33 mouse cellular contexts compared by ENCODE assay signal in genomic region chr3:107941261-107941660, GRCm38 (mm10). TPM values are rescaled to one million over a fixed set of nuclear protein-coding genes. Genes with fewer than 3 reads are reported as not detected.
DNase-seq lines count a peak whose midpoint lies in the region; ATAC-seq and TF ChIP-seq lines count a peak whose summit lies in the region.
"Had no signal": no experiment of that assay in that cellular context is flagged by ENCODE, and none has a peak within 500 bp of the region (broad histone marks: within the 10 kb centered on the region; RNA-seq: fewer than 3 reads in every experiment).

No protein-coding gene starts in this region.

- no peaks in the 10 kb centered on the region for H3K27me3 ChIP-seq in hindbrain, postnatal 0 days (ENCODE audit: insufficient read depth, low read length)
- H3K27me3 ChIP-seq in hindbrain, embryonic 13.5 days = no peaks in the 10 kb centered on the region
- no peaks in the 10 kb centered on the region for H3K27me3 ChIP-seq in midbrain, embryonic 14.5 days (ENCODE audit: control insufficient read depth, insufficient read depth, low read length)
- H3K27me3 ChIP-seq in midbrain, embryonic 16.5 days (ENCODE audit: control insufficient read depth, insufficient read depth, low read depth, low read length) = no peaks in the 10 kb centered on the region
- H3K27me3 ChIP-seq: forebrain, embryonic 12.5 days; heart, embryonic 15.5 days; limb, embryonic 12.5 days; liver, embryonic 15.5 days had no signal

- no peak overlapping the region for H3K4me2 ChIP-seq in hindbrain, postnatal 0 days (ENCODE audit: low read depth, low read length)
- no peak overlapping the region for H3K4me2 ChIP-seq in hindbrain, embryonic 13.5 days
- H3K4me2 ChIP-seq in midbrain, embryonic 14.5 days (ENCODE audit: low read length) = no peak overlapping the region
- no peak overlapping the region for H3K4me2 ChIP-seq in midbrain, embryonic 16.5 days (ENCODE audit: low read length)
- H3K4me2 ChIP-seq: forebrain, embryonic 12.5 days; heart, embryonic 15.5 days; hindbrain, embryonic 12.5 days; limb, embryonic 12.5 days; liver, embryonic 15.5 days; lung, embryonic 14.5 days had no signal

- no peak overlapping the region for H3K27ac ChIP-seq in hindbrain, postnatal 0 days
- H3K27ac ChIP-seq in hindbrain, embryonic 13.5 days = no peak overlapping the region
- H3K27ac ChIP-seq in midbrain, embryonic 14.5 days (replicated peaks; ENCODE audit: low read depth, low read length) = no peak overlapping the region
- no peak overlapping the region for H3K27ac ChIP-seq in midbrain, embryonic 16.5 days (ENCODE audit: low read length)
- H3K27ac ChIP-seq: forebrain, embryonic 12.5 days; heart, embryonic 15.5 days; hindbrain, embryonic 12.5 days; limb, embryonic 12.5 days; liver, embryonic 15.5 days; stomach, postnatal 0 days had no signal

- no peak for TF ChIP-seq POLR2A in brain, embryonic 14.5 days (IDR thresholded peaks at IDR 0.05; ENCODE audit: borderline replicate concordance, extremely low read depth, insufficient read depth, insufficient read length, poor library complexity, severe bottlenecking)

- DNase-seq in hindbrain, postnatal 0 days (ENCODE audit: low spot score) = peak; percentile 58
- DNase-seq in midbrain, embryonic 14.5 days = peak; percentile 26
- peak; percentile 24 for DNase-seq in MN1 (ENCODE audit: low spot score)
- DNase-seq in brain, embryonic 14.5 days (ENCODE audit: low read depth) = peak; percentile 37
- DNase-seq: adrenal gland, postnatal 36 days; cerebellum, adult 9-11 months; gastrocnemius, postnatal 10 days; heart, postnatal 36 days; kidney, adult 9 months; kidney, postnatal 10 days; lung, embryonic 14.5 days; lung, postnatal 14 days; right cerebral cortex, postnatal 4 days; thymus, postnatal 4 days had no signal

- H3K4me3 ChIP-seq in hindbrain, postnatal 0 days (ENCODE audit: low read length) = no peak overlapping the region
- H3K4me3 ChIP-seq in hindbrain, embryonic 13.5 days = no peak overlapping the region
- no peak overlapping the region for H3K4me3 ChIP-seq in midbrain, embryonic 14.5 days (replicated peaks; ENCODE audit: low read depth, low read length)
- H3K4me3 ChIP-seq in midbrain, embryonic 16.5 days (ENCODE audit: low read depth, low read length) = no peak overlapping the region
- H3K4me3 ChIP-seq: erythroblast, embryonic 14.5 days; forebrain, embryonic 12.5 days; heart, embryonic 15.5 days; hindbrain, embryonic 12.5 days; limb, embryonic 12.5 days; liver, embryonic 15.5 days had no signal

- ATAC-seq in hindbrain, postnatal 0 days = no peak
- no peak for ATAC-seq in hindbrain, embryonic 13.5 days (ENCODE audit: low FRiP score)
- no peak for ATAC-seq in midbrain, embryonic 14.5 days (ENCODE audit: low FRiP score, low TSS enrichment)
- no peak for ATAC-seq in midbrain, embryonic 16.5 days
- ATAC-seq in frontal cortex, adult (ENCODE audit: low TSS enrichment) = no peak
- ATAC-seq: CD4-positive, CD25-positive, alpha-beta regulatory T cell, adult 4 months; forebrain, postnatal 0 days; intestine, postnatal 0 days had no signal

- WGBS in hindbrain, postnatal 0 days = 43% methylated on average over 4 of the region's 4 CpGs
- WGBS in hindbrain, embryonic 13.5 days = 60% methylated on average over 4 of the region's 4 CpGs
- 66% methylated on average over 4 of the region's 4 CpGs for WGBS in midbrain, embryonic 14.5 days
- 61% methylated on average over 4 of the region's 4 CpGs for WGBS in midbrain, embryonic 16.5 days

- no peak overlapping the region for H3K9ac ChIP-seq in hindbrain, postnatal 0 days (replicated peaks; ENCODE audit: low read length)
- H3K9ac ChIP-seq in hindbrain, embryonic 13.5 days = no peak overlapping the region
- H3K9ac ChIP-seq in midbrain, embryonic 14.5 days (replicated peaks; ENCODE audit: low read length) = no peak overlapping the region
- no peak overlapping the region for H3K9ac ChIP-seq in midbrain, embryonic 16.5 days (ENCODE audit: low read depth, low read length)
- H3K9ac ChIP-seq: forebrain, embryonic 12.5 days; forebrain, postnatal 0 days; heart, embryonic 15.5 days; hindbrain, embryonic 12.5 days; limb, embryonic 12.5 days; liver, embryonic 15.5 days; lung, embryonic 14.5 days had no signal

- no peaks in the 10 kb centered on the region for H3K36me3 ChIP-seq in hindbrain, postnatal 0 days (ENCODE audit: insufficient read depth, low read length)
- H3K36me3 ChIP-seq in hindbrain, embryonic 13.5 days = no peaks in the 10 kb centered on the region
- H3K36me3 ChIP-seq in midbrain, embryonic 14.5 days (ENCODE audit: control insufficient read depth, insufficient read depth, low read length) = no peaks in the 10 kb centered on the region
- no peaks in the 10 kb centered on the region for H3K36me3 ChIP-seq in midbrain, embryonic 16.5 days (ENCODE audit: control insufficient read depth, insufficient read depth, low read length)
- H3K36me3 ChIP-seq: forebrain, embryonic 12.5 days; heart, embryonic 15.5 days; hindbrain, embryonic 12.5 days; limb, embryonic 12.5 days; liver, embryonic 15.5 days had no signal

- peaks cover 8% of the 10 kb centered on the region for H3K4me1 ChIP-seq in hindbrain, postnatal 0 days (ENCODE audit: insufficient read depth, low read length)
- H3K4me1 ChIP-seq in hindbrain, embryonic 13.5 days (replicated peaks) = peaks cover 32% of the 10 kb centered on the region
- H3K4me1 ChIP-seq in midbrain, embryonic 14.5 days (ENCODE audit: control insufficient read depth, insufficient read depth, low read length) = 0 out of 2 replicates have a peak, but pooled peaks cover 4% of the 10 kb centered on the region
- H3K4me1 ChIP-seq in midbrain, embryonic 16.5 days (ENCODE audit: control insufficient read depth, insufficient read depth, low read length) = peaks cover 16% of the 10 kb centered on the region; the same call in 1 of the 2 replicates

- no peak for TF ChIP-seq CTCF in hindbrain, postnatal 0 days (IDR thresholded peaks at IDR 0.05; ENCODE audit: low read depth)
- no peak for TF ChIP-seq CTCF in brain, embryonic 14.5 days (IDR thresholded peaks at IDR 0.05; ENCODE audit: borderline replicate concordance, extremely low read depth, insufficient read depth, insufficient read length)

- H3K9me3 ChIP-seq in hindbrain, postnatal 0 days (ENCODE audit: low read length) = no peaks in the 10 kb centered on the region
- H3K9me3 ChIP-seq in hindbrain, embryonic 13.5 days = no peaks in the 10 kb centered on the region
- H3K9me3 ChIP-seq in midbrain, embryonic 14.5 days (ENCODE audit: control insufficient read depth, low read length) = no peaks in the 10 kb centered on the region
- no peaks in the 10 kb centered on the region for H3K9me3 ChIP-seq in midbrain, embryonic 16.5 days (replicated peaks; ENCODE audit: control insufficient read depth, low read length, poor library complexity, severe bottlenecking)
- H3K9me3 ChIP-seq: forebrain, embryonic 12.5 days; heart, embryonic 15.5 days; hindbrain, embryonic 12.5 days; limb, embryonic 12.5 days; liver, embryonic 15.5 days had no signal

RNA-seq across cellular contexts. Expression of gene Gstm6, which starts 2.3 kb away (rescaled TPM):
- 8.7 and 18.9 TPM in 2 replicates for total RNA-seq in hindbrain, postnatal 0 days (2014; rRNA removed)
- 12.6 and 15.5 TPM in 2 replicates for polyA plus RNA-seq in hindbrain, postnatal 0 days (2015; fragmentation: Nextera tagmentation; extraction: Ambion mirVana)
- polyA plus RNA-seq in hindbrain, embryonic 13.5 days (2015; fragmentation: Nextera tagmentation; extraction: Ambion mirVana) = 7.7 and 8.5 TPM in 2 replicates
- 13.3 and 14.4 TPM in 2 replicates for polyA plus RNA-seq in midbrain, embryonic 14.5 days (2014; fragmentation: Nextera tagmentation; extraction: Ambion mirVana)
- polyA plus RNA-seq in midbrain, embryonic 16.5 days (2015; fragmentation: Nextera tagmentation; extraction: Ambion mirVana) = 21.2 and 23.2 TPM in 2 replicates
- 7.9 and 9.5 TPM in 2 replicates for polyA plus RNA-seq in brain, embryonic 14.5 days (2012; rRNA removed)
- total RNA-seq: granulocyte monocyte progenitor cell, adult 5-6 weeks; neutrophil, adult 5-6 weeks had no signal
- polyA plus RNA-seq: CD4-positive, CD25-positive, alpha-beta regulatory T cell, adult 4 months; erythroblast, embryonic 14.5 days had no signal

RNA-seq across cellular contexts. Expression of gene Gstm7, which starts 9.6 kb away (rescaled TPM):
- 29.8 and 41.1 TPM in 2 replicates for total RNA-seq in hindbrain, postnatal 0 days (2014; rRNA removed)
- polyA plus RNA-seq in hindbrain, postnatal 0 days (2015; fragmentation: Nextera tagmentation; extraction: Ambion mirVana) = 39.0 and 39.7 TPM in 2 replicates
- 82.5 and 85.8 TPM in 2 replicates for polyA plus RNA-seq in hindbrain, embryonic 13.5 days (2015; fragmentation: Nextera tagmentation; extraction: Ambion mirVana)
- 83.0 and 85.0 TPM in 2 replicates for polyA plus RNA-seq in midbrain, embryonic 14.5 days (2014; fragmentation: Nextera tagmentation; extraction: Ambion mirVana)
- polyA plus RNA-seq in midbrain, embryonic 16.5 days (2015; fragmentation: Nextera tagmentation; extraction: Ambion mirVana) = 44.7 and 62.2 TPM in 2 replicates
- 72.4 and 90.8 TPM in 2 replicates for polyA plus RNA-seq in brain, embryonic 14.5 days (2012; rRNA removed)
- total RNA-seq: neutrophil, adult 5-6 weeks had no signal
- polyA plus RNA-seq: erythroblast, embryonic 14.5 days had no signal

RNA-seq across cellular contexts. Expression of gene Gstm3, which starts 27.8 kb away (rescaled TPM):
- not detected in 2 replicates for total RNA-seq in hindbrain, postnatal 0 days (2014; rRNA removed)
- polyA plus RNA-seq in hindbrain, postnatal 0 days (2015; fragmentation: Nextera tagmentation; extraction: Ambion mirVana) = 0.15 TPM in 1 of 2 replicates, not detected in the other
- 0.17 TPM in 1 of 2 replicates, not detected in the other for polyA plus RNA-seq in hindbrain, embryonic 13.5 days (2015; fragmentation: Nextera tagmentation; extraction: Ambion mirVana)
- not detected in 2 replicates for polyA plus RNA-seq in midbrain, embryonic 14.5 days (2014; fragmentation: Nextera tagmentation; extraction: Ambion mirVana)
- not detected in 2 replicates for polyA plus RNA-seq in midbrain, embryonic 16.5 days (2015; fragmentation: Nextera tagmentation; extraction: Ambion mirVana)
- 0.06 TPM in 1 of 2 replicates, not detected in the other for polyA plus RNA-seq in brain, embryonic 14.5 days (2012; rRNA removed)
- total RNA-seq: adrenal gland, postnatal 36 days; forebrain, postnatal 0 days; gastrocnemius, postnatal 10 days; granulocyte monocyte progenitor cell, adult 5-6 weeks; heart, postnatal 36 days; left cerebral cortex, adult 18-20 months; left cerebral cortex, postnatal 14 days; neutrophil, adult 5-6 weeks had no signal
- polyA plus RNA-seq: CD4-positive, CD25-positive, alpha-beta regulatory T cell, adult 4 months; cortical plate, adult 2 months; forebrain, embryonic 12.5 days; forebrain, postnatal 0 days; heart, embryonic 15.5 days; hindbrain, embryonic 12.5 days; limb, embryonic 12.5 days; spleen, adult 2 months had no signal

RNA-seq across cellular contexts. Expression of gene Gstm2, which starts 45.0 kb away (rescaled TPM):
- total RNA-seq in hindbrain, postnatal 0 days (2014; rRNA removed) = 5.3 and 6.1 TPM in 2 replicates
- 18.7 and 20.0 TPM in 2 replicates for polyA plus RNA-seq in hindbrain, postnatal 0 days (2015; fragmentation: Nextera tagmentation; extraction: Ambion mirVana)
- polyA plus RNA-seq in hindbrain, embryonic 13.5 days (2015; fragmentation: Nextera tagmentation; extraction: Ambion mirVana) = 10.0 and 10.9 TPM in 2 replicates
- 1.4 and 6.2 TPM in 2 replicates for polyA plus RNA-seq in midbrain, embryonic 14.5 days (2014; fragmentation: Nextera tagmentation; extraction: Ambion mirVana)
- polyA plus RNA-seq in midbrain, embryonic 16.5 days (2015; fragmentation: Nextera tagmentation; extraction: Ambion mirVana) = 6.5 and 7.7 TPM in 2 replicates
- 5.8 and 6.9 TPM in 2 replicates for polyA plus RNA-seq in brain, embryonic 14.5 days (2012; rRNA removed)
- total RNA-seq: neutrophil, adult 5-6 weeks had no signal
- polyA plus RNA-seq: CD4-positive, CD25-positive, alpha-beta regulatory T cell, adult 4 months; erythroblast, embryonic 14.5 days had no signal

RNA-seq across cellular contexts. Expression of gene Gstm5, which starts 45.6 kb away (rescaled TPM):
- 164 and 179 TPM in 2 replicates for total RNA-seq in hindbrain, postnatal 0 days (2014; rRNA removed)
- polyA plus RNA-seq in hindbrain, postnatal 0 days (2015; fragmentation: Nextera tagmentation; extraction: Ambion mirVana) = 383 and 384 TPM in 2 replicates
- polyA plus RNA-seq in hindbrain, embryonic 13.5 days (2015; fragmentation: Nextera tagmentation; extraction: Ambion mirVana) = 230 and 243 TPM in 2 replicates
- 245 and 277 TPM in 2 replicates for polyA plus RNA-seq in midbrain, embryonic 14.5 days (2014; fragmentation: Nextera tagmentation; extraction: Ambion mirVana)
- 225 and 239 TPM in 2 replicates for polyA plus RNA-seq in midbrain, embryonic 16.5 days (2015; fragmentation: Nextera tagmentation; extraction: Ambion mirVana)
- polyA plus RNA-seq in brain, embryonic 14.5 days (2012; rRNA removed) = 145 and 147 TPM in 2 replicates
